Mouse (Mus musculus) stomach, postnatal 0 days (tissue): ENCODE results near the gene Abhd14b.

Source experiments
- CTCF ChIP-seq: IDR thresholded peaks from 2 replicates; pipeline ENCODE4 v1.5.1; 2016; ENCODE audit warnings: antibody characterized with exemption, low read depth, mild to moderate bottlenecking, moderate library complexity
- EP300 ChIP-seq: optimal IDR thresholded peaks from 2 replicates; pipeline ENCODE3; 2016; ENCODE audit warnings: antibody characterized with exemption

DNA sequence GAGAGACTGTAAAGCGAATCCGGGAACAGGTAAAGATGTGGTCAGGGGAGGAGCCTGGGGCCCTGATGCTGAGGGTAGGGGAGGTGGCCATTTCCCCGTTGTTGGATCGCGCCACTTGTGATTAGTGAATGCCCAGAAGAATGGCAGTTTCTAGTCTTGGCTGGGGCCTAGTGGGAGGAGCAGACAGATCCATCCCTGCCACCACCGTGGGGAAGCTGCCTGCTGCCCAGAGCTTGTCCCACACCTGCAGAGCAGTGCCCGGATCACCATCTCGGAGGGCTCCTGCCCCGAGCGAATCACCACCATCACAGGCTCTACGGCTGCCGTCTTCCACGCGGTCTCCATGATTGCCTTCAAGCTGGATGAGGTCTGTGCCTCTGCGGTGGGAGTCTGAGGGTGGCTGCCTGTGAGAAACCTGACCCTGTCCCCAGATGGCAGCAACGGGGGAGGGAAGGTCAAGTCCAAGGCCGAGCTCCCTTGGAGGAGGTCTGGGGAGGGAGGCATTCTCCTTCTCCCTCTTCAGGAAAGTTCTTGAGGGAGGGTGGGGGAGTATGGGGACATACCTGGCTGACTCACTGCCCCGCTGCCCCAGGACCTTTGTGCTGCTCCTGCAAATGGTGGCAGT, 13.3 kb downstream of the Abhd14b start:
- TF ChIP-seq EP300: no peak
- TF ChIP-seq CTCF: no peak
